Mouse (Mus musculus) lung, postnatal 0 days (tissue): ENCODE measurements around the gene Pygl.

ENCODE experiments used
- CTCF ChIP-seq: IDR thresholded peaks from 2 replicates; pipeline ENCODE4 v1.5.1; 2016; ENCODE audit warnings: antibody characterized with exemption, mild to moderate bottlenecking
- EP300 ChIP-seq: IDR thresholded peaks from 2 replicates; pipeline ENCODE4 v1.6.1; 2016; ENCODE audit warnings: antibody characterized with exemption, mild to moderate bottlenecking, control low read depth

DNA sequence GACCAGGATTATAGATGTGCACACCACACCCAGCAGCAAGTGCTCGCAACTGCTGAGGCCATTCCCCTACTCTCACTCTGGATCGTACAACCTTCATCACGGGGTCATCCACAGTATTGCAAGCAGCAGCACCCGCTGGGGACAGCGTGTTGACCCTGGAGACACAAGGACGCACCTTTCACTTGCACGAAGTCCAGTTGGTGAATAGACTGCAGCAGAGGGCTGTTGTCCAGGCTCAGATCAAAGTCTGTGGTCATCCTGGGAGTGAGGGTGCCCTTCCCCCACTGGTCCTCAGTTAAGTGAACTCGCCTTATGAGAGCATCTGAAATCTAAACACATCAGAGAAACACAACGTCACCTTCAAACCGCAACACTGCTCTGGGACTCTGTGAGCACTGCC lies 49.1 kb upstream of the Pygl start:
- TF ChIP-seq CTCF (no peak), EP300 (no peak)
